Mouse (Mus musculus): ENCODE data around the gene Mlx. TPM values are rescaled to one million over a fixed set of nuclear protein-coding genes. Genes with fewer than 3 reads are reported as not detected.

Gene Mlx
- total and polyA plus RNA-seq, 2 experiments from 2014 or later = 61.3 to 64.1 TPM

GRCm38 (mm10) chr11:101062971-101063675, 24.0 kb upstream of the Mlx start:
- H3K9ac ChIP-seq (replicated peaks; ENCODE audit: low read length, poor library complexity, severe bottlenecking) = no peak overlapping the region
- WGBS = 80% methylated on average over 14 of the region's 14 CpGs

DNA sequence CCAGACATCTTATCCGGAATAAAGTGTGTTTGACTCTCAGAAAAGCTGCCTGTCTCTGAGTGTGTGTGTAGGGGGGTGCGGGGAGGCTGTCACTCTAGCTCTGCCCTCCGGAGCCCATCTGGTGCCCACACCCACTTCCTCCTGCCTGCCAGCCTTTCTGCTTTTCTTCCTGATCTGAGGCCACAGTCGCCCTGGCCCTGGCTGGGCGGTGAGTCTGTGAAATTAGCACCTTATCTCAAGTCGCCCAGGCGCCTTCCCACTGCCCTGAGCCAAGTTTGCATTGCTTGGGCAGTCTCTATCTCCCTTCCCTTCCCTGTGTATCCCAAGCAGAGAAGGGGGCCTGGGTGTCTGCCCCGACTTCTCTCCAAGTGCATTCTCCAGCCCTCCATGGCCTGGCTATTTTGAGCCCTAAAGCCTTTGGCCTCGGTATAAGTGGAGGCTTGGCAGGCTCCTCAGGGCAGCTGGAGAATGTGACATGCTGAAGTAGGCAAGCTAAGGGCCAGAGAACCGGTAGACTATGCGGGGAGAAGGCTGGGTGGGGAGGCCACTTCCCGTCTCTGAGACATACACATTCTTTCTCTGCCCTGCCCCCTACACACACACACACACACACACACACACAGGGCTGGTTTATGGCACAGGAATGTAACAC, 23.3 kb upstream of the Mlx start:
- WGBS = 57% methylated on average over 12 of the region's 12 CpGs
- no peaks in the 10 kb centered on the region for H3K4me1 ChIP-seq (ENCODE audit: insufficient read depth, low read length)

More at GRCm38 (mm10) chr11:101062971-101063675, 24.0 kb upstream of the Mlx start:
- H3K4me1 ChIP-seq (ENCODE audit: insufficient read depth, low read length) = no peaks in the 10 kb centered on the region
- DNase-seq (ENCODE audit: low spot score) = no peak
- H3K4me2 ChIP-seq (ENCODE audit: low read depth, low read length, poor library complexity, severe bottlenecking) = no peak overlapping the region
- ATAC-seq (ENCODE audit: low FRiP score) = no peak
- peaks cover 51% of the 10 kb centered on the region for H3K36me3 ChIP-seq (ENCODE audit: insufficient read depth, low read length)
- no peaks in the 10 kb centered on the region for H3K27me3 ChIP-seq (ENCODE audit: insufficient read depth, low read length)
- no peak overlapping the region for H3K4me3 ChIP-seq (ENCODE audit: low read depth, low read length)
- H3K9me3 ChIP-seq (ENCODE audit: low read length) = no peaks in the 10 kb centered on the region
- TF ChIP-seq CTCF (IDR thresholded peaks at IDR 0.05) = no peak
- no peak overlapping the region for H3K27ac ChIP-seq (ENCODE audit: low read depth, low read length)

DNA sequence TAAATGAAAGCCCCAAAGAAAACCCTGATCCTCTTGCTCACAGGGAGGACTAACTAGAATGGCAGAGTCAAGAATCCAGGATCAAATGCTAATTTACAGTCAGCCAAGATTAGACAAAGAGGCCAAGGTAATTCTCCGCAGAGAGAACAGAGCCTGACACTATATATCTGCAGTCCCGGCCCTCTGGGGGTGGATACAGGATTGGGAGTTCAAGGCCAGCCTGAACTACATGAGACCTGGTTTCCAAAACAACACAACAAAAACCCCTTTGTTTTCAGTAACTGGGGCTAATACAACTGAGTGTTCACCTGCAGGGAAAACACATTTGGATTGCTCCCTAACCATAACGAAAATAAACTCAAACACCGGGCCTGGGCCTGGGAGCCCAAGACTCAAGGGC, 22.6 kb upstream of the Mlx start:
- H3K4me1 ChIP-seq (ENCODE audit: insufficient read depth, low read length) = peaks cover 3% of the 10 kb centered on the region
- H3K9me3 ChIP-seq (ENCODE audit: low read length) = no peaks in the 10 kb centered on the region
- no peak for TF ChIP-seq CTCF (IDR thresholded peaks at IDR 0.05)
- H3K4me2 ChIP-seq (ENCODE audit: low read depth, low read length, poor library complexity, severe bottlenecking) = no peak overlapping the region
- no peak overlapping the region for H3K9ac ChIP-seq (replicated peaks; ENCODE audit: low read length, poor library complexity, severe bottlenecking)
- no peak for ATAC-seq (ENCODE audit: low FRiP score)
- peaks cover 39% of the 10 kb centered on the region for H3K36me3 ChIP-seq (ENCODE audit: insufficient read depth, low read length)
- H3K4me3 ChIP-seq (ENCODE audit: low read depth, low read length) = no peak overlapping the region
- 80% methylated on average over 4 of the region's 4 CpGs for WGBS
- H3K27ac ChIP-seq (ENCODE audit: low read depth, low read length) = no peak overlapping the region
- no peak for DNase-seq (ENCODE audit: low spot score)
- no peaks in the 10 kb centered on the region for H3K27me3 ChIP-seq (ENCODE audit: insufficient read depth, low read length)

More for the DNA sequence above, 23.3 kb upstream of the Mlx start:
- DNase-seq (ENCODE audit: low spot score) = peak; percentile 31
- Histone ChIP-seq H3K9ac (replicated peaks; ENCODE audit: low read length, poor library complexity, severe bottlenecking) (no peak overlapping the region), H3K4me2 (ENCODE audit: low read depth, low read length, poor library complexity, severe bottlenecking) (no peak overlapping the region), H3K36me3 (ENCODE audit: insufficient read depth, low read length) (peaks cover 45% of the 10 kb centered on the region), H3K27ac (ENCODE audit: low read depth, low read length) (peak overlapping the region; percentile 39; the same call in 1 of the 2 replicates), H3K27me3 (ENCODE audit: insufficient read depth, low read length) (no peaks in the 10 kb centered on the region), H3K9me3 (ENCODE audit: low read length) (no peaks in the 10 kb centered on the region), H3K4me3 (ENCODE audit: low read depth, low read length) (no peak overlapping the region)
- no peak for TF ChIP-seq CTCF (IDR thresholded peaks at IDR 0.05)
- ATAC-seq (ENCODE audit: low FRiP score) = no peak

GRCm38 (mm10) chr11:101065002-101065401, 22.1 kb upstream of the Mlx start:
- DNase-seq (ENCODE audit: low spot score) = no peak
- no peaks in the 10 kb centered on the region for H3K27me3 ChIP-seq (ENCODE audit: insufficient read depth, low read length)
- H3K4me1 ChIP-seq (ENCODE audit: insufficient read depth, low read length) = peaks cover 3% of the 10 kb centered on the region
- H3K27ac ChIP-seq (ENCODE audit: low read depth, low read length) = no peak overlapping the region
- 94% methylated on average over 9 of the region's 9 CpGs for WGBS
- peaks cover 37% of the 10 kb centered on the region for H3K36me3 ChIP-seq (ENCODE audit: insufficient read depth, low read length)
- H3K4me2 ChIP-seq (ENCODE audit: low read depth, low read length, poor library complexity, severe bottlenecking) = no peak overlapping the region
- H3K9me3 ChIP-seq (ENCODE audit: low read length) = no peaks in the 10 kb centered on the region
- no peak overlapping the region for H3K4me3 ChIP-seq (ENCODE audit: low read depth, low read length)
- no peak overlapping the region for H3K9ac ChIP-seq (replicated peaks; ENCODE audit: low read length, poor library complexity, severe bottlenecking)
- ATAC-seq (ENCODE audit: low FRiP score) = no peak
- no peak for TF ChIP-seq CTCF (IDR thresholded peaks at IDR 0.05)

- Histone ChIP-seq H3K4me1 (ENCODE audit: insufficient read depth, low read length) (peaks cover 6% of the 10 kb centered on the region), H3K27me3 (ENCODE audit: insufficient read depth, low read length) (no peaks in the 10 kb centered on the region), H3K4me2 (ENCODE audit: low read depth, low read length, poor library complexity, severe bottlenecking) (peak overlapping the region; percentile 49), H3K36me3 (ENCODE audit: insufficient read depth, low read length) (peaks cover 26% of the 10 kb centered on the region), H3K27ac (ENCODE audit: low read depth, low read length) (peak overlapping the region; percentile 52), H3K9ac (replicated peaks; ENCODE audit: low read length, poor library complexity, severe bottlenecking) (no peak overlapping the region), H3K9me3 (ENCODE audit: low read length) (no peaks in the 10 kb centered on the region), H3K4me3 (ENCODE audit: low read depth, low read length) (peak overlapping the region; percentile 20)
- TF ChIP-seq CTCF (IDR thresholded peaks at IDR 0.05) = peak; percentile 99
- DNase-seq (ENCODE audit: low spot score) (peak; percentile 86), ATAC-seq (ENCODE audit: low FRiP score) (0 out of 2 replicates have a peak, but pooled peaks have one; percentile 29)
- 12% methylated on average over 18 of the region's 18 CpGs for WGBS
Observed at GRCm38 (mm10) chr11:101066549-101067412, 20.3 kb upstream of the Mlx start.

All from midbrain, postnatal 0 days (tissue).